Mouse (Mus musculus) layer of hippocampus, adult 9-10 months (tissue): ENCODE data around the gene Aggf1.
"Not testable (repeated sequence)": the region's sequence is repeated elsewhere in the genome, so short reads cannot be mapped to it uniquely, and the experiment has no call there.

Experiments
- DNase-seq: peaks from one replicate; pipeline ENCODE4 v3.0.0; 2022; ENCODE audit warnings: low spot score

The Aggf1 gene

DNA sequence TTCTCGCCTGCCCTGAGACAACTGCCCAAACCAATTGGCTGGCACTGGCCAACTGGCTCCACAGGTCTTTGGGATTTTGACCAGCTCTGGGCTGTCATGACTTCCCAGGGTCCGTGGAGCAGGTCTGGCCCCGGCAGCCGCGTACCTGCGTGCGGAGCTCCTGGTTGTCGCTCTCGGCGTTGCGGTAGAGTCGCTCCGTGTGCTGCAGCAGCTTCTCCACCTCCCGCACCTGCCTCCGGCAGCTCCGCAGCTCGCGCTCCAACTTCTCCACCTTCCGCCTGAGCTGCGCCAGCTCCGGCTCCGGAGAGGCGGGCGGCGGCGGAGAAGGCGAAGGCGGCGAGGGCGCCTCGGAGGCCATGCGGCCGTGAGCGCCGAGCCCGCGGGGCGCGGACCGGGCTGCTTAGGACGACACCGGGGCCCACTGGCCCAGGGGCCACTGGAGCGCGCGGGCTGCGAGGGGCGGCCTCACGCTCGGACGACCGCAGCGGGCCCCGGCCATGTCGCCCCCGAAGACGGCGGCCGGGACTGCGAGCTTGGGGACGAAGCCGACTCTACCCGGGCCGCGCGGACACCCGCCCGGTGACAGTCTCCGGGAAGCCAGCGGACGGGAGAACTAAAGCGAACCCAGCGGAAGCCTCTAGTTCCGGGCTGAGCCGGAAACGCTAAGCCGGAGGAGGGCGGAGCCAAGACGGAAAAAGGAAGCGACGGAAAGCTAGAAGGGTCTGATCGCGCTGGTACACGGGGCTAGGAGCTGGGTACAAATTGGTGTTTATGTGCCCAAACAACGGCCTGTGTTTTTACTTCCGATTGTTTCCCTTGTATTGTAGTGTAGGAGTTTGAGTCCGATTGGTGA is at the start of gene Aggf1:
Gene Aggf1, minus strand, starts transcription at position 652 of the 853 bp plus-strand sequence.
- DNase-seq, result peak; percentile 68

DNA sequence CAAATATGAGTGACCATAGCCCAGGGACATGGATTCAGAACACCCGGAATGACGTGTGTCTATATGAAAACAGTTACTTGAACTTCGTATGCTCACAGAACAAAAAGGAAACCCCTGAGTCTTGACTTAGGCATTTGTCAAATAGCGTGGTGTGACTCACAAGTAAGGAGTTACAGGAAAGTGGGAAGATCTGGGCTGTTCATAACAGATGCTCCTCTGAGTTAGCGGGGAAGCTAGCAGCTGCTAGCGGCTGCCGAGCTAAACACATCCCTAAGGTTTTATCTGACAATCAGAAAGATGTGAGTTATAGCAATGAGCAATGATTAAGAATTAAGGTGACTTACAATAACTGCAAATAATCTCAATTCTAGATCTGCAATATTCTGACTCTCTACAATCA is 49.8 kb upstream of the Aggf1 start:
- DNase-seq, result no peak

DNA sequence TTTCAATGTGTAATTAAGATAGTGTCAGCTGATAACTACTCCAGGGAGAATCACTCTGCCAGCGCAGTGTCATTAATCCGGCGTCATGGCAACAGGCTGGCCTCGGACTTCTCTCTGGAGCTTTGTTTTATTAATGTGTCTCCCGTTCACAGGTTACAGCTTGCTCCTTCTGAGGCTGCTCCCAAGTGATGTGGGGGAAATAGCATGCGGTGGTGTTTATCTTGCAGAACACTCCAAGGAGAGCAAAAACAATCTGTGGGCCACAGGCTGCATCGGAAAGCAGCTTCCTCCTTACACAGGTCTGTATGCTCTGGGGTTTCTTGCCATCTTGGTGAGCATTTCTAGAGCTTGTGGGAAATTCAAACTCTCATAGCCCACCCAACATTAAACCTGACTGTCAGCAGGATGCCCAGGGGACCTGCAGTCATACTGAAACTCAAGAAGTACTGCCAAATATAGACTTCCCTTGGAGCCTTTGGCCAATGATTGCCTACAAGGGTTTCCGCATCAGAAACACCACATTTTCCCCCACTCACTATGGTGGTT is 44.1 kb upstream of the Aggf1 start:
- DNase-seq, result no peak

DNA sequence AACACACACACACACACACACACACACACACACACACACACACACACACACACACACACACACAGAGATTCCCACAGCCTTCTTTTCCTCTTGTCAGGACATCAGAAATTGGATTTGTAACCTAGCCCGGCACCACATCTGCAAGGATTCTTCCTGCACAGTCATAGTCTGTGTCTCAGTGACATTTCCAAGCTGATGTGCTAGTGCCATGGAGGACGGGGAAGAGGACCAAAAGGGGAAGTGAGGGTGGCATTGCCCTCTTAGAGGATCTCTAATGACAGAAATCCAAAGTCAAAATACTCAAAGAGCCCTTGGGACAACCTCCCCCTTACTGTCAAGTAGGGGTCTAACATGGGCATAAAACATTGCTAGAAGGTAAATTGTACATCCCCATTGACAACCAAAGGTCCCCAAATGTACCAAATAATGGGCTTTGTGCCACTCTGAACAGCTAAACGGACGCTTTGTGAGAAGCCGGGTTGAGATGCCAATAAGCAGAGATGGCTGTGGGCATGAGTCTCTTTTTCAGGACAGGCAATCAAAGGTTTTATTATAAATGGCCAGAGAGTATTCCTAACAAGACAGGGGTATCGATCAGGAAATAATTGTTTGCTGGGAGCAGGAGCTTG is 43.5 kb upstream of the Aggf1 start:
- no peak for DNase-seq

DNA sequence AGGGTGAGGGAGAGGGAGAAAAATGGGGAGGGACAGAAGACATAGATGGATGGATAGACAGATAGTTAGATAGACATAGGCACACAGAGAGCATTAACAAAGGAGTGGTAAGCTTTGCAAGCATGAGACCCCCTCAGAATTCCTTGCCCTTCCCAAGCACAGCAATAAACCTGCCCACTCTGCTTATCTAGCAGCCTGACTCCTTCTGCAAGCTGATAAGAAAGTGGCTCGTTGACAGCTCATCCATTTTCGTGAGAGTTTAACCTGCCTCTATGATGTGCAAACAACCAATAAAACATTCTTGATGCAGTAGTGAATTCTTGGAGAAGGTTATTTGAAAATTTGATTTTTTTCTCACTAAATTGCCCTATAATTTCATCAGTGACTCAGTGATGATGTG is 37.1 kb upstream of the Aggf1 start:
- DNase-seq, result no peak

DNA sequence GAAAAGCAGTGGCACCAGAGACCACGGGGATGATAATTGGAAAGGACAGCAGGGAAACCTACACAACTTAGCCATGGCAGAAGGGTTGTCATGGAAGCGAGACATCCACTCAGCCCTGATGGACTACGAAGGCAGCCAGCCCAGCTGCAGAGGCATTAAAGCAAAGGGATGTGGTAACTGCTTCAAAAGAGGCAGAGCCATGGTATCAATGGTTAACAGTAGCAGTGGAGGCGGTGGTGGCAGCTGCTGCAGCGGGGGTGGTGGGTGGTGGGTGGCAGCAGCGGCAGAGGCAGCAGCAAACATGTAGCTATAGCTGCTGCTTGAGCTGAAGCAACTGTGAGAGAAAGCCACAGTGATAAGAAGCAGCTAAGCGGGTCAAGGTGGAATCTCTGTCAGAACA is 18.1 kb upstream of the Aggf1 start:
- DNase-seq, result no peak

DNA sequence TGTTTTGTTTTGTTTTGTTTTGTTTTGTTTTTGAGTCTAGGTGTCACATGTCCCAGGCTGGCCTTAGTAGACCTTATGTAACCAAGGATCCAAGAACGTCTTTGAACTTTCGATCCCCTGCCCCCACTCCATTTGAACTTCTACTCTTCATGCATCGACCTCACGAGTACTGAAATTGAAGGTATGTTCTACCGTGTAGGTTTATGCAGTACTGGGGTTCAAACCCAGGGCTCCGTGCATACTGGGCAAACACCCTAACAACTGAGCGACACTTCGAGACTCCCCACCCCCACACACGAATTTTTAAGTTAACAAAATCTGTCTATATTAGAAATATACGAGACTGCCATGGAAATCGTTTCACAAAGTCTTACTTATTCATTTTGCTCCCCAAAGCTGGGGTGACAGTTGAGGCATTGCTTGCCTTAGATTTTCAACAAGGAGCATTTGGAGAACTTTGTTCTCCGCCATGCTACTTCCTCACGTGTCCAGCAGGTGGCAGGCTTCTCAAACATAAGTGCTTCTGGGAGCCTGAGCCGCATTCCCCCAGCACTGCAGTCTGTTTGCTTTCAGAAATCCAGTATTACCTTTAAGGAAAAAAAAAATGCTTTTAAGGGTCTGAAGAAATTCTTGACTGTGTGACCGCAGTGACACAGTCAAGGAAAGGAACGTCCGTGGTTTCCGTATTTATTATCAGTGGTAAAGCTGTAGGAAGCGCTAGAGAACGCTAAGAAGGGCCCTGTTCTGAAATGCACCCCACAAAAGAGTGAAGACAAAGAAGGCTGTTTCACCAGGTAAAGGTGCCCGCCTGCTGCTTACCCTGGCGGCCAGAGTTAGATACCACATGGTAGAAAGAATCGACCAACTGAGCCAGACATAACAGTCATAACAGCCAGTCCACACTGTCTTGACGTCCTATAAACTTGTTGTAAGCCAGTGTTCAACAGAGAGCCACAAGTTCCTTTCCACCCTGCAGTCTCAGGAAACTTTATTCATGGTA is 15.0 kb upstream of the Aggf1 start:
- peak; percentile 74 for DNase-seq

DNA sequence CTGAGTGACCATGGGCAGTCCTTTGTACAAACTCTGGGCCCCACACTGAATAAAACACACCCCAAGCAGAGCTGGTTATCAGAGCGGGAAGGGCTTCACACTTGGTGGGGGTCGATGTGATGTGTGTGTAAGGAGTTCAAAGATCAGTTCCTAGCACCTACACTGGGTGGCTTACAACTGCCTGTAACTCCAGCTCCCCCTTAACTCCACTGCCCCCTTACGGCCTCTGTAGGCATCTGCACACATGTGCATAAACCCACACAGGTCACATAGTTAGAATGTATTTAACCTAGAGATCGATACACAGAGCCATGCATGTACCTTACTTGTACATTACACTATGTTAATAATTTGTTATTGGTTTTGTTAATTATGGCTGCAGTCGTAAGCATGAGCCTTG is 13.1 kb upstream of the Aggf1 start:
- no peak for DNase-seq

DNA sequence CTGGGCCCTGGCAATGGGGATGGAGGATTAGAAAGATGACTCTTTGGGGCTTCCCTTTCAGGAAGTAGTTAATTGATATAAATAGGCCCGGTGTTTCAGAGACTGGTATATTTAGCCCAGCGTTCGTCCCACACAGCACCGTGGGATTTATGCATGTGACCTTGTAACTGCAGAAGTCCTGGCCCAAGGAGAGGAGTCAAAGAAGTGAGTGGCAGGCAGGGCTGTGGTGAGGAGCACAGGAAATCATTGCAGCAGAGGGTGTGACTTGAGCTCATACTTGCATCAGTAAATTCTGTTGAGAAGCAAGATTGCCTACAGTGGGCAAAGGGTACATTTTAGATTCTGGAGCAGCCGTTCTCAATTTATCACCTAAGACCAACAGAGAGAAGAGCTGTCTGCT is 7.3 kb upstream of the Aggf1 start:
- DNase-seq, result no peak

DNA sequence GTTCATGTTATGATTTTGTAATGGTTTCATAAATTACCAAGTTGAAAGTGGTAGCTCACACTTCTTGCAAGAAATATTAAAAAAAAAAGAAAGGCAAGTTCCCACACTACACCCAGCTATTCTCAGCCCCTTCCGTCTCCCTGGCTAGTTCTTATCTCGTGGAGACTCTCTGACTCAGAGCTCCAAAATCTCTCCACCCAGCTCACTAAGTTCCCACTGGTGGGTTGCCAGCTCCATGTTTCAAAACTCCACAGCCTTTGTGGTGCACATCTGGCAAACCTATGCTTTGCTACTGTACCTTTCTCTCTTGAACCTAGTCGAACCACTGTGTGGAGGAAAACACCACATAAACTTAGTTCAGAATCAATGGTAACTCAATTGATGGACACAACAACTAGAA is 3.5 kb upstream of the Aggf1 start:
- no peak for DNase-seq

DNA sequence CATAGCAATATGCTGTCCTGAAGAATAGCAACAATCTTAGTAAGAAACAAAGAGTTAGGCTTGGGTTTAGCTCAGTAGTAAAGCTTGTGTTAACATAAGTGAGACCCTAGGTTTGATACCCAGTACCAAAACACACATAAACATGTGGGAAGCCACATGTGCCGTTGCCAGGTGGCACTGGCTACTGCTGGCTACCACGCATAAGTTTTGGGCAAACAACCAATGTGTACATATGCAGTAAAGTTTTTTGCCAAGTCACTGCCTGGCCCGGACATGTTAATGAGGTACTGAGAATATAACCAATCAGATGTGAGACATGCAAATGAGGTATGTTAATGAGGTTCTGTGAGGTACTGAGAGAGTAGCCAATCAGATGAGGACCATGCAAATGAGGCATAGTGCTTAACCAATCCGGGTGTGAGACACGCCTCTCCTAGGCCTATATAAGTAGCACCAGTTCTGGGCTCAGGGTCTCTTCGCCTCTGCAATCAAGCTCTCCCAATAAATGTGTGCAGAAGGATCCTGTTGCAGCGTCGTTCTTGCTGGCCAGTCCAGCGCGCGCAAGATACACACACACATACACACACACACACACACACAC is 1.6 kb upstream of the Aggf1 start:
- DNase-seq, result not testable (repeated sequence)

DNA sequence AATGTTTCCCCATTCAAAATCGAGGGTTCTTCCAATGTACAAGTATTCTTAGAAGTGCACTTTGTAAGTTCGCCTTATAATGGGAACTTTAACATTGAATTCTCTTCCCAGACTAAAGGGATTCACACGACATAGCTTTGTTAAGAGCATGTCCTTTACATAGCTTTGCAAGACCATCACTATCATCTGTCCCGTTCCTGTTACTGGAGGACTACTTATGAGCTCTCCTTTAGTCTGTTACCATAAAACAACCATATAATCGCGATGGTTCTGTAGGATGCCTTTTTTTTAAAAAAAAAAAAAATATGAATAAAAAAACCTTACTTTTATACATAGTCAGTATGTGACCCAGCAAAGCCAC is 382 bp upstream of the Aggf1 start:
- no peak for DNase-seq

DNA sequence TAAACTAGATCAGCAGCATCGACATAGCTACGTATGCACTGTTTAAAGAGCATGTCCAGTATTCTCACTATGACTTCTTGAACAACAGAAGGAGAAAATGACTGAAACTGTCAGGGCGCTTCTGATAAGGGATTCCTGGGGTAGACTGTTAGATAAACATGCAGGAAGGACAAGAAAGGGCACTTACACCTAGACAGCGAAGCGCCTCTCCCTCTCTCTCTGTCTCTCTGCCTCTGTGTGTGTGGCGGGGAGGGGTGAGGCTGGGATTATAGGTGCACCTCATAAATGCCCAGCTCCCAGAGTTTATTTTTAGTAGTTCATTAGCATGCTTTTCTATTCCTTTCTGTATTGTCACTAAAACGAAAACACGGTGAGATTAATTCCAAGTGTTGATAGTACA is 8.8 kb downstream of the Aggf1 start:
- no peak for DNase-seq

DNA sequence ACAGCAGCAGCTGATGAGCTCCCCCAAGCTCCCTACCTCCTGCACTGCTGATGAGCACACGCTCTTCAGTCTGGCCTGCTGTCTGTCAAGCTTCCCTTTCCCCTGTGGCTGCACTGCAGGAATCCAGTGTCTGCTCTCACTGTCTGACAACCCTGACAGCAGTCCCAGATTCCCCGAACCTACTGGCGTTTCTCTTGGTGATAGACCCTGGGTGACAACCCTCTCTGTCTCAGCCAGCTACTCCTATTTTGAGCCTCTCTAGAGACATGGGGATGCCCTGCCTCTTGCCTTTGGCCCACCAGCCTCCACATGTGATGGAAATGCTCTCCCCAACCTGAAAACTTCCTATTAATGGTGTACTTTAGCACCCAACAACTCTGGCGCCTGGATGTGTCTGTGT is 11.7 kb downstream of the Aggf1 start:
- no peak for DNase-seq

DNA sequence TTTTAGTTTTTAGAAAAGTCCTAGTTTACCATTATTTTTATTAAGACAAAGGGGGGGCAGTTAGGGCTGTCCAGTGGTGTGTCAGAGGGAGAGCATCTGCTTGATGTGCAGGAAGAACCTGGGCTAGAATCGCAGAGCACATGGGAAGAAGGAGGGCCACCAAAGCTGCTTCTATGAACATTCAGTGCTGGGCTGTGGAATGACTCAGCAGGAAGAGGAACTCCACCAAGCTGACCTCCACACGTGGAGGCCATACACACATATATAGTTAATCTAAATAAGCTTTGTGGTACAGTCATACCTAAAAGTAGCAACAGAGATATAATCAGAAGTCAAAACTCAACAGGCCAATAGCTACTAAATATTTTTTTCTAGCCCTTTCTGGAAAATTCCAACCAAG is 16.9 kb downstream of the Aggf1 start:
- no peak for DNase-seq

DNA sequence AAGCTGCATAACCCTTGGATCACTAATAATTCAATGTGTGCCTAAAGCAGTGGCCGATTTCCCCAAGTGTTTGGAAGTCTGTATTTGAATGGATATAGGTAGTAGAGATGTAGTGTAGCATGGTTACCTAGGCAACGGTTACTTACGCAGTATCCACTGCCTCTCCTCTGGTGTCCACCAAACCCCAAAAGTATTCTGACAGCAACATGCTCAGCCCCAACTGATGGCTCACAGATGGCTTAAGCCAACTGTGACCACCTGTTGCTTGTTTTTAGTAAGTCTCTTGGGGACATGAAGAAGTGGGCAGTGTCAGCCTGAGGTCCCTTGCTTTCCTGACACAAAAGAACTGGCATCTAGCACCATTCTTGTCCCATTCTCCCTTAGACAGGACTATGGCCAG is 26.7 kb downstream of the Aggf1 start:
- no peak for DNase-seq

DNA sequence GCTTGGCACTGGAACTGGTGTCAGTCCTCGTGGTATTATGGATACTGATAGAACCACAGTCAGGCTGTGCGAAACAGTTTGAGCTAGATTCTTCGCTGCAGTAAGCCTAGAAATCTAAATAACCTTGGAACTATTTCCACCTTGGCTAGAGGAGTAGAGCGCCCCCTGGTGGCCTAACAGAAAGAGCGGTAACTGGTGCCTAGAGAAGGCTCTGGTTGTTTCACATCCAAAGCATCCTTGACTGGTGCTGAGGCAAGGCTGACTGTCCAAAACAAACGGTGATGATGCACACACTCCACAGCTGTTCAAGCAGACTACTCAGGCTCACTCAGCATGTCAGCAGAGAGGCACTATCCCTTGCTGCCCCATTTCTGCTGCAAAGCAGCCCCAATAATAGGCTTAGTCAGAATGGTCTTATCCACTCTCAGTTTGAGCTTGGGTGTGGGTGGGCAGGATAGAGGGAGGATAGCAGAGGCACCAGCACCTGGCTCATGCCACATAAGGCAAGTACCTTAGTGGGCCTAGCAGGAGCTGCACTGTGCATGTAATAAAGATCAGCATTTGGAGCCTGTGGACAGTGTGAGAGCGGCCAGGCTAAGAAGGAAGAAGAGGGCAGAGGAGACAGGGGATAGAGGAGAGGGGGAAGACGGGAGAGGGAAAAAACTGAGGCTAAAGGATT is 28.0 kb downstream of the Aggf1 start:
- peak; percentile 53 for DNase-seq

DNA sequence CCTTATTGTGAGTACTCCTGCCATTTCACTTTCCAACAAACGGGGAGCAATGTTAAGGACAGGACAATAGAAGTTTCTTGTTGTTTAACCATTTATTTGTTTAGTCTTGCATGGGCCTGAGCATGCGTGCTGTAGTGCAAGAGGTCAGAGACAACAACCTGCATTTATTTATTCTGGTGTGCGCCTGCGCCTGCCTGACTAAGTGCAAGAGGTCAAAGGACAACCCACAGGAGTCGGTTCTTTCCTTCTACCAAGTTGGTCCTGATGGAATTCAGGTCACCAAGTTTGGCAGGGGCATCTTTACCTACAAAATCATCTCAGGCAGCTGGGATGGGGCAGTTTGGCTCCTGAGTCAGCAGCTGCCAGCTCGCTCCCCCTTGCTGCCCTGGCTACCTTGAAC is 29.3 kb downstream of the Aggf1 start:
- DNase-seq, result no peak

DNA sequence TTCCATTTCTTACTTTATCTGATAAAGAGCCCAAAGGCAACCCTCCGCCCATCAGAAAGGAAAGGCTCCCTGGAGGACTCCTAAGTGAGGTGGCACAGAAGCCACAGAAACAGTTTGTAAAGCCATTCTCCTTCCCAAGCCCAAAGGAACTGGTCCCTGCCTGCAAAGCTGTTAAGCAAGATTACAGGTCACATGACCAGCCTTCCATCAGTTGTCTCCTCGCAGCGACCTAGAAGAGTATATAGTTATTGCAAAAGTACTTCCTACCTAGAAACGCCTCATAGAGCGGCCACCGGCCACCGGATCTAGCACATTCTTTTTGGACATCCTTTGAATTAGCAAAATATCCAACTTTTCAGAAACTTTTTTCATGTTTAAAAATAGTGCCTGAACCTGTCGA is 31.7 kb downstream of the Aggf1 start:
- no peak for DNase-seq

DNA sequence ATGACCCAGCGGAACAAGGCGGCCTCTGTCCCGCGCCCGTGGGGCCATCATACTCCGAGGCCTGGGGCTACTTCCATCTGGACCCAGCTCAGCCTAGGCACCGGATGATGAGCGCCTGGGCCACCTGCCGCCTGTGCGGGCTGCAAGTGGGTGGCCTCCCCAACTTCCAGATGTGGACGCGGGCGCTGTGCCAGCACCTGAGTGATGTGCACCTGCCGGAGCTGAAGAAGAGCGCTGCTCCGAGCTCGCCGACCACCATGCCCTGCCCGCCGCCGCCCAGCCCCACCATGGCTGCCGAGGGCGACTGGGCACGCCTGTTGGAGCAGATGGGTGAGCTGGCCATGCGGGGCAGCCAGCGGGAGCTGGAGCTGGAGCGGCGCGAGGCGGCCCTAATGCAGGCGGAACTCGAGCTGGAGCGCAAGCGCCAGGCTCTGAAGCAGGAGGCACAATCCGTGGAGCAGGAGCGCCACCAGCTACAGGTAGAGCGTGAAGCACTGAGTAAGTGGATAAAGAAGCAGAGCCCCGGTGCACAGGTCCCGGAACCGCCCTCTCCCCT is 39.0 kb downstream of the Aggf1 start:
- DNase-seq, result no peak
